25 mouse cellular contexts compared by ENCODE assay signal in genomic region chr8:9470114-9470513, GRCm38 (mm10).
"Had no signal": no experiment of that assay in that cellular context is flagged by ENCODE, and none has a peak within 500 bp of the region (broad histone marks: within the 10 kb centered on the region; RNA-seq: fewer than 3 reads in every experiment).

No protein-coding gene starts in this region.

- H3K9me3 ChIP-seq: hindbrain, embryonic 10.5 days; hindbrain, embryonic 13.5 days; intestine, embryonic 15.5 days; kidney, embryonic 15.5 days; limb, embryonic 13.5 days; limb, embryonic 15.5 days; liver, embryonic 12.5 days had no signal

- H3K36me3 ChIP-seq: hindbrain, embryonic 10.5 days; hindbrain, embryonic 13.5 days; intestine, embryonic 15.5 days; kidney, embryonic 15.5 days; limb, embryonic 13.5 days; limb, embryonic 15.5 days; liver, embryonic 12.5 days had no signal

- H3K4me3 ChIP-seq: gastrocnemius, adult 2 months; heart, adult 2 months; hindbrain, embryonic 10.5 days; hindbrain, embryonic 13.5 days; intestine, embryonic 15.5 days; kidney, embryonic 15.5 days; limb, embryonic 13.5 days; limb, embryonic 15.5 days; liver, embryonic 12.5 days had no signal

- ATAC-seq: inflammation-experienced regulatory T-cells, adult 6 months; intestine, embryonic 15.5 days; liver, embryonic 12.5 days had no signal

- H3K4me2 ChIP-seq: heart, embryonic 11.5 days; hindbrain, embryonic 13.5 days; intestine, embryonic 15.5 days; kidney, embryonic 15.5 days; limb, embryonic 13.5 days; limb, embryonic 15.5 days; liver, embryonic 12.5 days had no signal

- H3K9ac ChIP-seq: hindbrain, embryonic 13.5 days; intestine, embryonic 15.5 days; kidney, embryonic 15.5 days; limb, embryonic 13.5 days; limb, embryonic 15.5 days; liver, embryonic 12.5 days; liver, embryonic 14.5 days had no signal

- H3K27me3 ChIP-seq: hindbrain, embryonic 13.5 days; intestine, embryonic 15.5 days; kidney, embryonic 15.5 days; limb, embryonic 13.5 days; limb, embryonic 15.5 days; liver, embryonic 12.5 days had no signal

- H3K4me1 ChIP-seq: hindbrain, embryonic 10.5 days; intestine, embryonic 15.5 days; kidney, embryonic 15.5 days; limb, embryonic 13.5 days; limb, embryonic 15.5 days; liver, embryonic 12.5 days had no signal

- DNase-seq: gastrocnemius, adult 2 months; gastrocnemius, postnatal 10 days; gastrocnemius, postnatal 25 days; heart, adult 2 months; heart, postnatal 10 days; heart, postnatal 4 days; kidney, adult 11 months; kidney, adult 2 months; kidney, adult 9 months; kidney, postnatal 14 days; kidney, postnatal 36 days; layer of hippocampus, adult 9-11 months; layer of hippocampus, postnatal 36 days; left cerebral cortex, postnatal 4 days had no signal

- H3K27ac ChIP-seq: gastrocnemius, adult 2 months; heart, adult 2 months; hindbrain, embryonic 10.5 days; hindbrain, embryonic 13.5 days; intestine, embryonic 15.5 days; kidney, embryonic 15.5 days; kidney, postnatal 0 days; limb, embryonic 13.5 days; limb, embryonic 15.5 days; liver, embryonic 12.5 days; liver, embryonic 14.5 days had no signal
